Mouse (Mus musculus) layer of hippocampus, adult 9-11 months (tissue): ENCODE data around the gene Dynlt1f.
"Not testable (repeated sequence)": the region's sequence is repeated elsewhere in the genome, so short reads cannot be mapped to it uniquely, and the experiment has no call there.

Experiments
- DNase-seq: peaks from one replicate; pipeline ENCODE4 v3.0.0; 2022

Gene Dynlt1f

GRCm38 (mm10) chr17:6655567-6656281, at the start of gene Dynlt1f:
Dynlt1f (minus strand) TSS chr17:6655900.
- peak; percentile 74 for DNase-seq

- DNase-seq = not testable (repeated sequence)
Observed at GRCm38 (mm10) chr17:6703381-6704270, 47.9 kb upstream of the Dynlt1f start.

- not testable (repeated sequence) for DNase-seq
Observed at GRCm38 (mm10) chr17:6702625-6703221, 47.0 kb upstream of the Dynlt1f start.

- DNase-seq = not testable (repeated sequence)
Observed at GRCm38 (mm10) chr17:6700077-6700476, 44.4 kb upstream of the Dynlt1f start.

- DNase-seq = not testable (repeated sequence)
Observed at GRCm38 (mm10) chr17:6699502-6699901, 43.8 kb upstream of the Dynlt1f start.

- peak; percentile 65 for DNase-seq
Observed at GRCm38 (mm10) chr17:6697224-6697775, 41.6 kb upstream of the Dynlt1f start.

GRCm38 (mm10) chr17:6696521-6696920, 40.8 kb upstream of the Dynlt1f start:
- not testable (repeated sequence) for DNase-seq

- not testable (repeated sequence) for DNase-seq
Observed at GRCm38 (mm10) chr17:6695712-6696111, 40.0 kb upstream of the Dynlt1f start.

- DNase-seq = peak; percentile 77
Observed at GRCm38 (mm10) chr17:6691596-6691995, 35.9 kb upstream of the Dynlt1f start.

GRCm38 (mm10) chr17:6689344-6689743, 33.6 kb upstream of the Dynlt1f start:
- not testable (repeated sequence) for DNase-seq

GRCm38 (mm10) chr17:6686299-6686971, 30.7 kb upstream of the Dynlt1f start:
- DNase-seq = not testable (repeated sequence)

- not testable (repeated sequence) for DNase-seq
Observed at GRCm38 (mm10) chr17:6685288-6685818, 29.7 kb upstream of the Dynlt1f start.

- DNase-seq = not testable (repeated sequence)
Observed at GRCm38 (mm10) chr17:6684464-6685287, 29.0 kb upstream of the Dynlt1f start.

- DNase-seq = not testable (repeated sequence)
Observed at GRCm38 (mm10) chr17:6683702-6684101, 28.0 kb upstream of the Dynlt1f start.

- DNase-seq = not testable (repeated sequence)
Observed at GRCm38 (mm10) chr17:6681721-6682120, 26.0 kb upstream of the Dynlt1f start.

- DNase-seq = not testable (repeated sequence)
Observed at GRCm38 (mm10) chr17:6678063-6678462, 22.4 kb upstream of the Dynlt1f start.

GRCm38 (mm10) chr17:6674297-6674696, 18.6 kb upstream of the Dynlt1f start:
- DNase-seq = not testable (repeated sequence)

GRCm38 (mm10) chr17:6668522-6668921, 12.8 kb upstream of the Dynlt1f start:
- DNase-seq = not testable (repeated sequence)

GRCm38 (mm10) chr17:6665389-6665788, 9.7 kb upstream of the Dynlt1f start:
- DNase-seq = not testable (repeated sequence)

GRCm38 (mm10) chr17:6662840-6663239, 7.1 kb upstream of the Dynlt1f start:
- not testable (repeated sequence) for DNase-seq
